Mouse (Mus musculus) MEL (cell line): ENCODE data around the gene Hsf3. TPM values are rescaled to one million over a fixed set of nuclear protein-coding genes. Genes with fewer than 3 reads are reported as not detected.
A peak's percentile ranks its signal among the peaks of the same experiment; 100 is the strongest.

Source experiments
- DNase-seq: peaks from one replicate; pipeline ENCODE4 v3.0.0; 2011; ENCODE audit warnings: low read depth, low spot score
- H3K27ac ChIP-seq: 2 replicates; pipeline ENCODE4 v1.5.1; 2012; ENCODE audit warnings: low read depth, mild to moderate bottlenecking, control low read depth, low read length, moderate library complexity; ENCODE audit not compliant: control insufficient read depth
- H3K27me3 ChIP-seq, 2 experiments: fragments of 150-350 bp in 1 of 2; sonication (generic) in 1 of 2; 2 replicates each; pipeline ENCODE4 v1.6.1; 2012; ENCODE audit warnings: low read length in 2 of 2, mild to moderate bottlenecking in 2 of 2, improper control_type of control experiment in 1 of 2, moderate library complexity in 1 of 2; ENCODE audit not compliant: insufficient read depth in 2 of 2, control insufficient read depth in 1 of 2
- H3K36me3 ChIP-seq, 2 experiments: 2 replicates each; pipeline ENCODE4 v1.6.1; 2012 to 2014; ENCODE audit warnings: low read length in 2 of 2, improper control_type of control experiment in 1 of 2, inconsistent platforms in 1 of 2, mild to moderate bottlenecking in 1 of 2; ENCODE audit not compliant: insufficient read depth in 2 of 2, control insufficient read depth in 1 of 2
- H3K4me1 ChIP-seq, 2 experiments: fragments of 150-350 bp in 1 of 2; sonication (generic) in 1 of 2; 2 replicates each; pipeline ENCODE4 v1.6.1; 2012; ENCODE audit warnings: low read length in 2 of 2, improper control_type of control experiment in 1 of 2, mild to moderate bottlenecking in 1 of 2; ENCODE audit not compliant: insufficient read depth in 2 of 2, control insufficient read depth in 1 of 2
- H3K4me3 ChIP-seq, 2 experiments: fragments of 150-350 bp in 1 of 2; sonication (generic) in 1 of 2; 2 replicates each; pipeline ENCODE4 v1.5.1; 2012; ENCODE audit warnings: low read depth in 2 of 2, low read length in 2 of 2, mild to moderate bottlenecking in 2 of 2, moderate library complexity in 2 of 2, control low read depth in 1 of 2, improper control_type of control experiment in 1 of 2; ENCODE audit not compliant: control insufficient read depth in 1 of 2, insufficient read depth in 1 of 2
- H3K79me2 ChIP-seq: 2 replicates; pipeline ENCODE4 v1.6.1; 2012; ENCODE audit warnings: mild to moderate bottlenecking, low read length, moderate library complexity; ENCODE audit not compliant: control insufficient read depth, poor library complexity, insufficient read depth
- H3K9ac ChIP-seq: 2 replicates; pipeline ENCODE4 v1.6.1; 2012; ENCODE audit warnings: low read depth, mild to moderate bottlenecking, control low read depth, low read length, moderate library complexity; ENCODE audit not compliant: control insufficient read depth, poor library complexity, severe bottlenecking
- H3K9me3 ChIP-seq: fragments of 150-350 bp; sonication (generic); replicated peaks from 2 replicates; pipeline ENCODE4 v1.6.1; 2012; ENCODE audit warnings: mild to moderate bottlenecking, low read length, improper control_type of control experiment, moderate library complexity; ENCODE audit not compliant: insufficient read depth
- JUND ChIP-seq: IDR thresholded peaks from 2 replicates; pipeline ENCODE4 v1.6.1; 2011; ENCODE audit warnings: low read depth, mild to moderate bottlenecking, improper control_type of control experiment, low read length
- MYC ChIP-seq: IDR thresholded peaks from 2 replicates; pipeline ENCODE4 v1.6.1; 2011; ENCODE audit warnings: low read depth, mild to moderate bottlenecking, low read length, improper control_type of control experiment, moderate library complexity
- POLR2AphosphoS5 ChIP-seq: IDR thresholded peaks from 2 replicates; pipeline ENCODE4 v1.6.1; 2012; ENCODE audit warnings: low read depth, borderline replicate concordance, mild to moderate bottlenecking, inconsistent platforms, low read length, moderate library complexity, mixed read lengths
- RCOR1 ChIP-seq: IDR thresholded peaks from 2 replicates; pipeline ENCODE4 v1.6.1; 2012; ENCODE audit warnings: low read depth, mild to moderate bottlenecking, inconsistent platforms, low read length, improper control_type of control experiment
- ZC3H11A ChIP-seq: IDR thresholded peaks from 2 replicates; pipeline ENCODE4 v1.6.1; 2012; ENCODE audit warnings: low read depth, mild to moderate bottlenecking, inconsistent platforms, low read length, improper control_type of control experiment
- ZKSCAN1 ChIP-seq: IDR thresholded peaks from 2 replicates; pipeline ENCODE4 v1.6.1; 2012; ENCODE audit warnings: low read depth, mild to moderate bottlenecking, inconsistent platforms, low read length, improper control_type of control experiment, moderate library complexity
- ZNF384 ChIP-seq: IDR thresholded peaks from 2 replicates; pipeline ENCODE4 v1.6.1; 2012; ENCODE audit warnings: low read depth, mild to moderate bottlenecking, inconsistent platforms, low read length, improper control_type of control experiment
- polyA plus RNA-seq, 2 experiments: library from polyadenylated mRNA; stranded (reverse) in 1 of 2; unstranded in 1 of 2; fragments of >175 nt in 1 of 2; fragments of >200 nt in 1 of 2; gene quantifications; 2 replicates each; pipeline versions ENCODE4 v1.2.1 to v1.2.4; 2012; ENCODE audit warnings: low replicate concordance in 2 of 2, low read depth in 1 of 2; ENCODE audit not compliant: insufficient read length in 2 of 2, insufficient read depth in 1 of 2, missing spikeins in 1 of 2
- total RNA-seq: library from RNA; depleted of rRNA; stranded (reverse); fragments of 300-350 nt; gene quantifications from 2 replicates; pipeline ENCODE4 v1.2.3, GENCODE M21; 2012; rRNA removed

Gene Hsf3
- total and polyA plus RNA-seq, 3 experiments: not detected

- Histone ChIP-seq H3K9ac (no peak within 1 kb of the TSS), H3K4me1 (no peaks in the 10 kb centered on the region), H3K27ac (no peak within 1 kb of the TSS), H3K79me2 (no peaks in the 10 kb centered on the region), H3K9me3 (no peaks in the 10 kb centered on the region), H3K27me3 (no peaks in the 10 kb centered on the region), H3K4me3 (no peak within 1 kb of the TSS), H3K36me3 (no peaks in the 10 kb centered on the region)
- DNase-seq: no peak
- TF ChIP-seq POLR2AphosphoS5: no peak
- no peak for TF ChIP-seq JUND
- TF ChIP-seq ZKSCAN1: no peak
- TF ChIP-seq MYC: no peak
- no peak for TF ChIP-seq ZC3H11A
These were observed 162.8 kb downstream of the Hsf3 start, which contains the start of gene Vsig4 for GRCm38 (mm10) chrX:96293338-96293737. TSS of gene Vsig4 (minus strand) at chrX:96293438.

GRCm38 (mm10) chrX:96256509-96256908, 199.6 kb downstream of the Hsf3 start:
- Histone ChIP-seq H3K27me3 (no peaks in the 10 kb centered on the region), H3K36me3 (no peaks in the 10 kb centered on the region), H3K4me3 (no peak overlapping the region), H3K79me2 (no peaks in the 10 kb centered on the region), H3K9ac (no peak overlapping the region), H3K27ac (no peak overlapping the region), H3K9me3 (no peaks in the 10 kb centered on the region), H3K4me1 (no peaks in the 10 kb centered on the region)
- TF ChIP-seq RCOR1 (no peak), ZNF384 (0 out of 2 replicates have a peak, but pooled peaks have one; percentile 9)
- no peak for DNase-seq

Other genes starting within 250 kb of the Hsf3 start
- not detected in 2 replicates for gene Vsig4, start 162.9 kb downstream of the Hsf3 start, total RNA-seq
- gene Vsig4, start 162.9 kb downstream of the Hsf3 start, polyA plus RNA-seq: not detected
- not detected in 2 replicates for gene Heph, start 935 bp downstream of the Hsf3 start, total RNA-seq
- gene Heph, start 935 bp downstream of the Hsf3 start, polyA plus RNA-seq: not detected